Mouse (Mus musculus) MEL (cell line): ENCODE measurements around the gene Rnf44. TPM values are rescaled to one million over a fixed set of nuclear protein-coding genes. Genes with fewer than 3 reads are reported as not detected.

Source experiments
- DNase-seq: peaks from one replicate; pipeline ENCODE4 v3.0.0; 2011; ENCODE audit warnings: low read depth, low spot score
- H3K27ac ChIP-seq: 2 replicates; pipeline ENCODE4 v1.5.1; 2012; ENCODE audit warnings: low read depth, mild to moderate bottlenecking, control low read depth, low read length, moderate library complexity; ENCODE audit not compliant: control insufficient read depth
- H3K27me3 ChIP-seq, 2 experiments: fragments of 150-350 bp in 1 of 2; sonication (generic) in 1 of 2; 2 replicates each; pipeline ENCODE4 v1.6.1; 2012; ENCODE audit warnings: low read length in 2 of 2, mild to moderate bottlenecking in 2 of 2, improper control_type of control experiment in 1 of 2, moderate library complexity in 1 of 2; ENCODE audit not compliant: insufficient read depth in 2 of 2, control insufficient read depth in 1 of 2
- H3K36me3 ChIP-seq, 2 experiments: 2 replicates each; pipeline ENCODE4 v1.6.1; 2012 to 2014; ENCODE audit warnings: low read length in 2 of 2, improper control_type of control experiment in 1 of 2, inconsistent platforms in 1 of 2, mild to moderate bottlenecking in 1 of 2; ENCODE audit not compliant: insufficient read depth in 2 of 2, control insufficient read depth in 1 of 2
- H3K4me1 ChIP-seq, 2 experiments: fragments of 150-350 bp in 1 of 2; sonication (generic) in 1 of 2; 2 replicates each; pipeline ENCODE4 v1.6.1; 2012; ENCODE audit warnings: low read length in 2 of 2, improper control_type of control experiment in 1 of 2, mild to moderate bottlenecking in 1 of 2; ENCODE audit not compliant: insufficient read depth in 2 of 2, control insufficient read depth in 1 of 2
- H3K4me3 ChIP-seq, 2 experiments: fragments of 150-350 bp in 1 of 2; sonication (generic) in 1 of 2; 2 replicates each; pipeline ENCODE4 v1.5.1; 2012; ENCODE audit warnings: low read depth in 2 of 2, low read length in 2 of 2, mild to moderate bottlenecking in 2 of 2, moderate library complexity in 2 of 2, control low read depth in 1 of 2, improper control_type of control experiment in 1 of 2; ENCODE audit not compliant: control insufficient read depth in 1 of 2, insufficient read depth in 1 of 2
- H3K79me2 ChIP-seq: 2 replicates; pipeline ENCODE4 v1.6.1; 2012; ENCODE audit warnings: mild to moderate bottlenecking, low read length, moderate library complexity; ENCODE audit not compliant: control insufficient read depth, poor library complexity, insufficient read depth
- H3K9ac ChIP-seq: 2 replicates; pipeline ENCODE4 v1.6.1; 2012; ENCODE audit warnings: low read depth, mild to moderate bottlenecking, control low read depth, low read length, moderate library complexity; ENCODE audit not compliant: control insufficient read depth, poor library complexity, severe bottlenecking
- H3K9me3 ChIP-seq: fragments of 150-350 bp; sonication (generic); replicated peaks from 2 replicates; pipeline ENCODE4 v1.6.1; 2012; ENCODE audit warnings: mild to moderate bottlenecking, low read length, improper control_type of control experiment, moderate library complexity; ENCODE audit not compliant: insufficient read depth
- BHLHE40 ChIP-seq: IDR thresholded peaks from 2 replicates; pipeline ENCODE4 v1.6.1; 2012; ENCODE audit warnings: low read depth, mild to moderate bottlenecking, inconsistent platforms, low read length, improper control_type of control experiment, borderline replicate concordance
- CHD2 ChIP-seq: IDR thresholded peaks from 2 replicates; pipeline ENCODE4 v1.6.1; 2011; ENCODE audit warnings: low read length, improper control_type of control experiment
- CTCF ChIP-seq, 3 experiments: IDR thresholded peaks in 2 of 3; conservative IDR thresholded peaks in 1 of 3; 2 replicates each; pipeline ENCODE4 v1.5.1; 2011 to 2012; ENCODE audit warnings: low read length in 3 of 3, low read depth in 2 of 3, mild to moderate bottlenecking in 2 of 3, improper control_type of control experiment in 1 of 3, inconsistent platforms in 1 of 3, mixed read lengths in 1 of 3, moderate library complexity in 1 of 3; ENCODE audit not compliant: control insufficient read depth in 1 of 3, insufficient read depth in 1 of 3, poor library complexity in 1 of 3, severe bottlenecking in 1 of 3
- EP300 ChIP-seq, 2 experiments: IDR thresholded peaks; 2 replicates each; pipeline ENCODE4 v1.6.1; 2011; ENCODE audit warnings: improper control_type of control experiment in 2 of 2, low read length in 2 of 2, low read depth in 1 of 2, mild to moderate bottlenecking in 1 of 2
- GABPA ChIP-seq: IDR thresholded peaks from 2 replicates; pipeline ENCODE4 v1.6.1; 2012; ENCODE audit warnings: low read depth, mild to moderate bottlenecking, inconsistent platforms, low read length, improper control_type of control experiment, moderate library complexity
- GATA1 ChIP-seq: IDR thresholded peaks from 2 replicates; pipeline ENCODE4 v1.6.1; 2011; ENCODE audit warnings: low read depth, low read length, improper control_type of control experiment
- JUND ChIP-seq: IDR thresholded peaks from 2 replicates; pipeline ENCODE4 v1.6.1; 2011; ENCODE audit warnings: low read depth, mild to moderate bottlenecking, improper control_type of control experiment, low read length
- KAT2A ChIP-seq: conservative IDR thresholded peaks from 2 replicates; pipeline ENCODE4 v1.6.1; 2012; ENCODE audit warnings: low read depth, low read length, improper control_type of control experiment, inconsistent platforms
- MAX ChIP-seq: IDR thresholded peaks from 2 replicates; pipeline ENCODE4 v1.6.1; 2011; ENCODE audit warnings: low read length, improper control_type of control experiment
- MAZ ChIP-seq: IDR thresholded peaks from 2 replicates; pipeline ENCODE4 v1.6.1; 2012; ENCODE audit warnings: low read depth, mild to moderate bottlenecking, inconsistent platforms, low read length, improper control_type of control experiment
- MEF2A ChIP-seq: IDR thresholded peaks from 2 replicates; pipeline ENCODE4 v1.6.1; 2014; ENCODE audit warnings: low read depth, mild to moderate bottlenecking, inconsistent platforms, low read length, improper control_type of control experiment; ENCODE audit not compliant: poor library complexity, insufficient replicate concordance, severe bottlenecking; ENCODE audit errors: extremely low read depth
- MYB ChIP-seq: IDR thresholded peaks from 2 replicates; pipeline ENCODE4 v1.6.1; 2011; ENCODE audit warnings: mild to moderate bottlenecking, low read depth, low read length, improper control_type of control experiment
- MYC ChIP-seq: IDR thresholded peaks from 2 replicates; pipeline ENCODE4 v1.6.1; 2011; ENCODE audit warnings: low read depth, mild to moderate bottlenecking, low read length, improper control_type of control experiment, moderate library complexity
- NELFE ChIP-seq: IDR thresholded peaks from 2 replicates; pipeline ENCODE4 v1.6.1; 2011; ENCODE audit warnings: low read depth, low read length, improper control_type of control experiment
- NRF1 ChIP-seq: IDR thresholded peaks from 2 replicates; pipeline ENCODE4 v1.6.1; 2014; ENCODE audit warnings: low read depth, mild to moderate bottlenecking, inconsistent platforms, low read length, improper control_type of control experiment, moderate library complexity; ENCODE audit not compliant: poor library complexity, insufficient read depth, severe bottlenecking
- POLR2A ChIP-seq, 2 experiments: IDR thresholded peaks; 2 replicates each; pipeline ENCODE4 v1.6.1; 2011 to 2012; ENCODE audit warnings: low read length in 2 of 2, mild to moderate bottlenecking in 2 of 2, control low read depth in 1 of 2, improper control_type of control experiment in 1 of 2, low read depth in 1 of 2, moderate library complexity in 1 of 2; ENCODE audit not compliant: control insufficient read depth in 1 of 2, insufficient read depth in 1 of 2, poor library complexity in 1 of 2
- POLR2AphosphoS5 ChIP-seq: IDR thresholded peaks from 2 replicates; pipeline ENCODE4 v1.6.1; 2012; ENCODE audit warnings: low read depth, borderline replicate concordance, mild to moderate bottlenecking, inconsistent platforms, low read length, moderate library complexity, mixed read lengths
- RAD21 ChIP-seq: IDR thresholded peaks from 2 replicates; pipeline ENCODE4 v1.6.1; 2011; ENCODE audit warnings: mild to moderate bottlenecking, low read depth, low read length, improper control_type of control experiment
- SMC3 ChIP-seq: IDR thresholded peaks from 2 replicates; pipeline ENCODE4 v1.6.1; 2011; ENCODE audit warnings: low read depth, low read length, improper control_type of control experiment
- TAL1 ChIP-seq: IDR thresholded peaks from 2 replicates; pipeline ENCODE4 v1.6.1; 2012; ENCODE audit warnings: mild to moderate bottlenecking, inconsistent platforms, low read length, moderate library complexity, mixed read lengths
- TCF12 ChIP-seq: IDR thresholded peaks from 2 replicates; pipeline ENCODE4 v1.6.1; 2014; ENCODE audit warnings: low read depth, mild to moderate bottlenecking, inconsistent platforms, low read length, improper control_type of control experiment, moderate library complexity
- USF1 ChIP-seq: IDR thresholded peaks from 2 replicates; pipeline ENCODE4 v1.6.1; 2014; ENCODE audit warnings: low read depth, mild to moderate bottlenecking, inconsistent platforms, low read length, improper control_type of control experiment, moderate library complexity
- USF2 ChIP-seq, 2 experiments: IDR thresholded peaks; 2 replicates each; pipeline ENCODE4 v1.6.1; 2011 to 2012; ENCODE audit warnings: improper control_type of control experiment in 2 of 2, low read length in 2 of 2, borderline replicate concordance in 1 of 2, inconsistent platforms in 1 of 2, low read depth in 1 of 2, mild to moderate bottlenecking in 1 of 2; ENCODE audit not compliant: insufficient read depth in 1 of 2
- ZKSCAN1 ChIP-seq: IDR thresholded peaks from 2 replicates; pipeline ENCODE4 v1.6.1; 2012; ENCODE audit warnings: low read depth, mild to moderate bottlenecking, inconsistent platforms, low read length, improper control_type of control experiment, moderate library complexity
- ZNF384 ChIP-seq: IDR thresholded peaks from 2 replicates; pipeline ENCODE4 v1.6.1; 2012; ENCODE audit warnings: low read depth, mild to moderate bottlenecking, inconsistent platforms, low read length, improper control_type of control experiment
- polyA plus RNA-seq, 2 experiments: library from polyadenylated mRNA; stranded (reverse) in 1 of 2; unstranded in 1 of 2; fragments of >175 nt in 1 of 2; fragments of >200 nt in 1 of 2; gene quantifications; 2 replicates each; pipeline versions ENCODE4 v1.2.1 to v1.2.4; 2012; ENCODE audit warnings: low replicate concordance in 2 of 2, low read depth in 1 of 2; ENCODE audit not compliant: insufficient read length in 2 of 2, insufficient read depth in 1 of 2, missing spikeins in 1 of 2
- total RNA-seq: library from RNA; depleted of rRNA; stranded (reverse); fragments of 300-350 nt; gene quantifications from 2 replicates; pipeline ENCODE4 v1.2.3, GENCODE M21; 2012

Rnf44 gene
- total and polyA plus RNA-seq, 3 experiments, result 10.7 to 60.5 TPM; not detected in 1

DNA sequence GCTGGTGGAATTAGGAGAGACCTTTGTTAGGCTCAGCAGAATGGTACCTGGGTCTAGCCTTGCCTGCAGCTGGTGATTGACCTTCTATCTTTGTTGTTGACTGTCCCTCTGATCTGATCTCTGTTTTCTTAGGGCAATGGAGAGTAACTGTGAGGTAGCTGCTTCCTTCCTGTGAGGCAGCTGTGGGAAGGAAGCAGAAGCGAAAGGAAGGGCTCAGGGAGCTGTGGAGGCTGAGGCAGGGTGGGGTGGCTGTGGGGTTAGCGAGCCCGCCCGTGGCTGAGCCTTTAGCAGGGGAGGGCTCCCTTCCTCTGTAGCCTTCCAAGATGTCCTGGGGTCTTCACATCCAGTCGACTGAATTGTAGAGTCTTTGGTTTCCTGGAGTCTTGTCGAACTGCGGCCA is 8.8 kb upstream of the Rnf44 start:
- Histone ChIP-seq H3K79me2 (no peaks in the 10 kb centered on the region), H3K9ac (no peak overlapping the region), H3K36me3 (no peaks in the 10 kb centered on the region), H3K4me3 (no peak overlapping the region), H3K27me3 (no peaks in the 10 kb centered on the region; a peak in 2 of 4 replicates), H3K9me3 (no peaks in the 10 kb centered on the region), H3K4me1 (no peaks in the 10 kb centered on the region), H3K27ac (no peak overlapping the region)
- TF ChIP-seq NRF1 (no peak), USF1 (no peak), JUND (no peak), NELFE (no peak), RAD21 (no peak), TAL1 (no peak), POLR2AphosphoS5 (no peak), TCF12 (no peak), MYB (no peak), MAX (no peak), EP300 (IDR thresholded peaks at IDR 0.05; ENCODE audit: low read depth in 1 of 2, low read length in 2 of 2) (no peak), MAZ (no peak), POLR2A (IDR thresholded peaks at IDR 0.05; ENCODE audit: control insufficient read depth in 1 of 2, insufficient read depth in 1 of 2, low read depth in 1 of 2, low read length in 2 of 2, poor library complexity in 1 of 2) (no peak), MYC (no peak), SMC3 (no peak)
- DNase-seq, result no peak

DNA sequence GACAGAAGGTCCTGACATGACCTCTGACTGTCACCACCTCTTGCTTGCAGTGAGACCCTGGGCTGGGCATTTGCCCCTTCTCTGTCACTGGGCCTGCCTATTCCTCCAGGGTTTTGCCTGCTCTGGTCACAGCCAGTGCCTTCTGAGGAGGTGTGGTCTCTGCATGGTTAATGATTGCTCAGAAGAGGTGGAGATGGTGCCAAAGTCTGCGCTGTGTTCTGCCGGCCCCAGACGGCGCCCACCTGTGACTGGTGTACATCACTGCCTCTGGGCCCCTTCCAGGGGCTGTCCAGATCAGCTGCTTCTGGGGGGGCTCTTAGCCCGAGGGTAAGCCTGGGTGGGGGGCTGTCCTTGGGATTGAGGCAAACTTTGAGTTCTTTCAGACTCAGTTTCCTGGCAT is 7.5 kb upstream of the Rnf44 start, which contains the start of gene Cdhr2:
TSS of gene Cdhr2 (plus strand) at position 219 of the 400 bp plus-strand sequence.
- H3K9me3 ChIP-seq, result no peaks in the 10 kb centered on the region
- H3K9ac ChIP-seq, result no peak within 1 kb of the TSS
- H3K27ac ChIP-seq, result no peak within 1 kb of the TSS
- DNase-seq, result no peak
- no peaks in the 10 kb centered on the region for H3K79me2 ChIP-seq
- no peaks in the 10 kb centered on the region for H3K36me3 ChIP-seq
- no peak within 1 kb of the TSS for H3K4me3 ChIP-seq
- TF ChIP-seq MYB (no peak), MYC (no peak), CHD2 (no peak), KAT2A (no peak), ZNF384 (no peak), MAZ (no peak), CTCF (IDR thresholded peaks at IDR 0.05 in 2 of 3, conservative IDR thresholded peaks at IDR 0.05 in 1 of 3; ENCODE audit: control insufficient read depth in 1 of 3, insufficient read depth in 1 of 3, low read depth in 2 of 3, low read length in 3 of 3, poor library complexity in 1 of 3, severe bottlenecking in 1 of 3) (no peak), BHLHE40 (no peak), MEF2A (no peak), USF2 (IDR thresholded peaks at IDR 0.05; ENCODE audit: borderline replicate concordance in 1 of 2, insufficient read depth in 1 of 2, low read depth in 1 of 2, low read length in 2 of 2) (no peak), SMC3 (no peak), GABPA (no peak), GATA1 (no peak), ZKSCAN1 (no peak)
- TF ChIP-seq, all 39 proteins: peak for 0
- Histone ChIP-seq H3K27me3 (no peaks in the 10 kb centered on the region; a peak in 2 of 4 replicates), H3K4me1 (no peaks in the 10 kb centered on the region)
